Mouse (Mus musculus): ENCODE results near the gene Zfp553. TPM values are rescaled to one million over a fixed set of nuclear protein-coding genes. Genes with fewer than 3 reads are reported as not detected.

Zfp553 gene
- total RNA-seq, 2 experiments from 2014 or later = 6.0 to 7.1 TPM

Other genes starting within 250 kb of the Zfp553 start
- gene Mvp, start 218.4 kb upstream of the Zfp553 start, total RNA-seq (2021) = 10 to 100 TPM; 44.9 to 47.3 TPM
- gene Pagr1b, start 216.6 kb upstream of the Zfp553 start, total RNA-seq (2021) = 1 to 10 TPM in 1 of 2 experiments, not detected in 1; 1.7 TPM
- 10 to 100 TPM; 12.5 to 12.9 TPM for gene Pagr1a, start 215.7 kb upstream of the Zfp553 start, total RNA-seq (2021)
- 10 to 100 TPM; 21.5 to 22.6 TPM for gene Gm42742, start 212.0 kb upstream of the Zfp553 start, total RNA-seq (2021)
- gene Prrt2, start 211.8 kb upstream of the Zfp553 start, total RNA-seq (2021) = 1 to 10 TPM in 1 of 2 experiments, under 1 TPM in 1; 0.60 to 1.2 TPM
- 10 to 100 TPM; 66.7 to 69.1 TPM for gene Maz, start 206.0 kb upstream of the Zfp553 start, total RNA-seq (2021)
- gene Kif22, start 190.6 kb upstream of the Zfp553 start, total RNA-seq (2021) = 1 to 10 TPM; 1.7 to 2.3 TPM
- gene Zg16, start 145.7 kb upstream of the Zfp553 start, total RNA-seq (2021) = not detected
- 1 to 10 TPM; 1.4 to 1.7 TPM for gene AI467606, start 141.7 kb upstream of the Zfp553 start, total RNA-seq (2021)
- not detected for gene Qprt, start 110.8 kb upstream of the Zfp553 start, total RNA-seq (2021)
- gene Spn, start 95.2 kb upstream of the Zfp553 start, total RNA-seq (2021) = under 1 TPM; 0.36 to 0.56 TPM
- 10 to 100 TPM; 35.6 to 38.1 TPM for gene Cd2bp2, start 37.0 kb upstream of the Zfp553 start, total RNA-seq (2021)
- gene Tbc1d10b, start 24.6 kb upstream of the Zfp553 start, total RNA-seq (2021) = 10 to 100 TPM; 28.8 to 29.1 TPM
- gene Mylpf, start 24.2 kb upstream of the Zfp553 start, total RNA-seq (2021) = 1 to 10 TPM in 1 of 2 experiments, under 1 TPM in 1; 0.99 to 2.9 TPM
- 1 to 10 TPM; 3.2 to 6.7 TPM for gene Sept1, start 69 bp downstream of the Zfp553 start, total RNA-seq (2021)
- gene Zfp771, start 11.2 kb downstream of the Zfp553 start, total RNA-seq (2021) = 10 to 100 TPM; 17.1 to 20.9 TPM
- gene Dctpp1, start 27.6 kb downstream of the Zfp553 start, total RNA-seq (2021) = 10 to 100 TPM; 46.7 to 47.5 TPM
- gene Sephs2, start 41.0 kb downstream of the Zfp553 start, total RNA-seq (2021) = 10 to 100 TPM; 27.8 to 30.0 TPM
- 1 to 10 TPM; 1.2 to 2.0 TPM for gene Itgal, start 63.2 kb downstream of the Zfp553 start, total RNA-seq (2021)
- gene Zfp768, start 112.5 kb downstream of the Zfp553 start, total RNA-seq (2021) = 10 to 100 TPM; 35.4 to 41.3 TPM
- gene Zfp747, start 143.0 kb downstream of the Zfp553 start, total RNA-seq (2021) = 1 to 10 TPM; 3.4 to 4.7 TPM
- 1 to 10 TPM; 2.2 to 2.3 TPM for gene 9130019O22Rik, start 154.1 kb downstream of the Zfp553 start, total RNA-seq (2021)
- gene E430018J23Rik, start 160.6 kb downstream of the Zfp553 start, total RNA-seq (2021) = 1 to 10 TPM; 4.4 to 5.3 TPM
- gene Zfp764, start 173.8 kb downstream of the Zfp553 start, total RNA-seq (2021) = 1 to 10 TPM; 2.7 to 2.8 TPM
- 1 to 10 TPM; 2.8 TPM for gene Zfp688, start 189.0 kb downstream of the Zfp553 start, total RNA-seq (2021)
- gene Zfp689, start 216.1 kb downstream of the Zfp553 start, total RNA-seq (2021) = 1 to 10 TPM; 1.7 to 1.9 TPM
- 10 to 100 TPM; 26.0 to 26.3 TPM for gene Prr14, start 226.6 kb downstream of the Zfp553 start, total RNA-seq (2021)
- 10 to 100 TPM; 32.9 to 34.0 TPM for gene Fbrs, start 246.1 kb downstream of the Zfp553 start, total RNA-seq (2021)